Mouse (Mus musculus): Measurements from ENCODE around the gene Pdgfd.

The Pdgfd gene

DNA sequence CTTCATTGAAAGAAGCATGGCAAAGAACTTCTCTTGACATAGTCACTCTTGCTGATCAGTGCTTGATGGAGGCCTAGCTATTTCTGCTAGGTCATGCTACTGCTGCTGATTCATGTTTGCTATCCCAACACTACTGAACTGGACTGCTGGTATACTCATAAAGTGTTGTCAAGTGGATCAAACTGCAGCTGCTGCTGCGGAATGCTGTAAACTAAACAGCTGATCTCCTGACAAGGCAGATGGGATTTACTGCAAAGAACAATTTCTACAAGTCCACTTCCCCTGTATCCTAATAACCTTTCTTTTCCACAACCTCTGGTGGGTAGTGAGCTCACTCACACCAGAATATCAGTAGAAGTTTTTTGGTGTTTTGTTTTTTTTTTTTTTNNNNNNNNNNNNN is 148.7 kb downstream of the Pdgfd start:
- no peak for DNase-seq (ENCODE audit: low spot score)

DNA sequence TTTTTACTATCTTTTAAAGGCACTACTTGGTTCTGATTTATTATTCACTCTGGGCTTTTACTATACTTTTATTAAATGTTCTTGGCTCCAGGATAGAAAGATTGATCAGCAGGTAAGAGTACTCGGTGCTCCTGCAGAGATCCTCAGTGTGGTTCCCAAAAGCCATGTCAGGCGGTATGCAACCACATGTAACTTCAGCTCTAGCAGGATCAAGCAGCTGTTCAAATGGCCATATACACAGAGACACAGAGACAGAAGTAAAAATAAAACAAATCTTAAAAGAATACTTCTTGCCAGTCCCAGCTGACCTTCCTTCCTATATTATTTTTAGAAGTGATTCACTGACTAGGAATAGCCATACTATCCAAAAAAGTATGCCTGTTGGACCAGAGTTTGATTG is 157.0 kb downstream of the Pdgfd start:
- no peak for DNase-seq (ENCODE audit: low spot score)

DNA sequence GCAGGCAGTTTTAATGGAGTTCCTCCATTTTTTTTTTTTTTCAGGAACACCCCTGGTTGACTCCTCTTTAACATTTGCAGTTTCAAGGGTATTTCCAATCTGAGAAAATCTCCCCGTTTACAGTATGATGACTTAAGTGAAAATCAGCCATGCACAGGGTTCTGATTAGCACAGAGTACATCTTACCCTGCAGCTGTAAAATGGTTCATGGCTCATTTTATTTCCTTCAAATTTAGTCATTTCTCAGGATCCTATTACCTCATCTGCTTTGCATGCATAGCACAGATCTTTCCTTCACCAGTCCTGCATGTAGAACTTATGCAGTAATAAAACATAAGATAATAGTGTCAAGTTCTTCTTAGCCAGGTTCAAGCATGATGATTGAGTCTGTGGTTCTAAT is 165.1 kb downstream of the Pdgfd start:
- DNase-seq (ENCODE audit: low spot score): no peak

- no peak for DNase-seq (ENCODE audit: low spot score)
These were observed 167.9 kb downstream of the Pdgfd start for GRCm38 (mm10) chr9:6336236-6336635.

DNA sequence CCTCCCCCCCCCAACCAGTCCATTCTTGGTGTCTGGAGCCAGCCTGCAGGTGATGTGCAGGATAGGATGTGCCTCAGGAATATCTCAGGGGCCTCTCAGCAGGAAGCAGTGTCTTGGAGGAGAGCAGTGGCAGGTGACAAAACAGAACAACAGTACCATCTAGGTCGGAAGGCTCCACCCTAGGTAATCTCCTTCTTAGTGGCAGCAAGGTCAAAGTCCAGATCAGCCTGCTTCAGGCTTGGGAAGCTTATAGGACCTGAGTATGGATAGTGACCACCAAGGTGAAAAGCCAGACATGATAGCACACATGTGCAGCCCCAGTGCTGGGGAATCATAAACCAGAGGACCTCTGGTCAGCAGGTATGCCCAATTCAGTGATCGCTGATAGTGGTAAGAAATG is 169.5 kb downstream of the Pdgfd start:
- no peak for DNase-seq (ENCODE audit: low spot score)

DNA sequence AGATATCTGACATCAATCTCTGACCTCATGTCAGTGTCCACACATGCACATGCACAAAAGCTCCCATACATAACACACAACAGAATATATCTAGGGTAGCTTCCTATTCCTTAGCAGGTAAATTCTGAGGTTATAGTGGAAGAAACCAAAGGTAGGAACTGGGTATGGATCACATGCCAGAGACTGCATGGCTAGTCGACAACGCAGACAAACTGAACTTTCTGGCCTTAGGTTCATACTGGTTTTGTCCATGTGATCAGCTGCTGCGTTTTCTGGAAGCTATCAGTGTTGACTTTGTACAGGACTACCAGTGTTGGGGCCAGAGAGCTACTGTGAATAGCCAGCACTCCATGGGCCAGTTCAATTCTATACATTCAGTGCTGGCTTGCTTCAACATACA is 170.0 kb downstream of the Pdgfd start:
- DNase-seq (ENCODE audit: low spot score): no peak

GRCm38 (mm10) chr9:6339394-6339793 is 171.0 kb downstream of the Pdgfd start:
- no peak for DNase-seq (ENCODE audit: low spot score)

DNA sequence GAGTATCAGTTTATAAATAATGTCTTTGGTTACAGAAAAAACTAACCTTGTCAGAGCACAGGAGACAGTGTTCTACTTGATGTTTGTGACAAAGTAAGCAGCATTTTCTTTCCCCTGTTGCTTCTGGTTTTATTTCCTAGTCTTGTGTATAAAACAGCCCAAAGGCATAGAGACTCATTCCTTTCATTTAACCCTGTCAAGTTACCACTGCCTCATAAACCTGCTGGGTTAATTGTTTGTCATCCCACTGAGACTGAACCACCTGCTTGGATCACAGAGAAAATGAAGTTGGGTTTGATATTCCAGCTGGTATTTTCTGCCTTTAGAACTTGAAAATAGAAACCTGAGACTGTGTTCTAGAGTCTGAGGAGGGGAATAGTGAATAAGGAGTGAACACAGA is 172.4 kb downstream of the Pdgfd start:
- no peak for DNase-seq (ENCODE audit: low spot score)

DNA sequence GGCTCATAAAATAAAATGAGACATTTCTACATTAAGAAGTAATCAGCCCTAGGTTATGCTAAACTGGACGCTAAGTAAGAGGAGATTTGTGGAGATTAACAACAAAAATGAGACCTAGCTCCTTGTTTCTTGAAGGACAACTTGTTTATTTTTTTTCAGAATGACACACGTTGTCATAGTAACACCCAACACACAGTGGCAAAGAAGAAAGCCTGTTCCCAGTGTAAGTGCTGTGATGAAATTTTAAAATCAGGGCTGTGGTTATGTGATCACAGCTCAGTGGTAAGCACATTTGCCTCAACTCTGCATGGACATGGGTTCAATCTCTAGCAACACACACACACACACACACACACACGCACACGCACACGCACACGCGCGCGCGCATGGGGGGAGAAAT is 174.5 kb downstream of the Pdgfd start:
- DNase-seq (ENCODE audit: low spot score): no peak

GRCm38 (mm10) chr9:6344514-6344913 is 176.1 kb downstream of the Pdgfd start:
- no peak for DNase-seq (ENCODE audit: low spot score)

DNA sequence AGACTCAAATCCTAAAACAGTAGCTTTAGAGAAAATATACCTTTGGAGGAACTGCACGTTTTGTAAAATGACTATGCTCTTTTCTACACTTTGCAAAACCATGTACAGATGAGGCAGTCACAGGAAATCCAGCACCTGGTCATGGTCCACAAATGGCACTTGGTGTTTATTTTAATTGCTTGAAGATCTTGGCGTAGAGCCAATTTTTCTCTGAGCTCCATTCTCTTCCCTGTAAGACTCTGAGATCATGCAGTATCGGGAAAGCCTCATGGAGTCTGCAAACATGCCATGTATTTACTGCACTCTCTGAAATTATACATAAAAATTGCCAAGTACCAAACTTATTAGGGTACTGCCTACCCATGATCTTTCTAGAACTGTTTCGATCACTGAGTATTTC is 176.5 kb downstream of the Pdgfd start:
- DNase-seq (ENCODE audit: low spot score): peak; percentile 10

DNA sequence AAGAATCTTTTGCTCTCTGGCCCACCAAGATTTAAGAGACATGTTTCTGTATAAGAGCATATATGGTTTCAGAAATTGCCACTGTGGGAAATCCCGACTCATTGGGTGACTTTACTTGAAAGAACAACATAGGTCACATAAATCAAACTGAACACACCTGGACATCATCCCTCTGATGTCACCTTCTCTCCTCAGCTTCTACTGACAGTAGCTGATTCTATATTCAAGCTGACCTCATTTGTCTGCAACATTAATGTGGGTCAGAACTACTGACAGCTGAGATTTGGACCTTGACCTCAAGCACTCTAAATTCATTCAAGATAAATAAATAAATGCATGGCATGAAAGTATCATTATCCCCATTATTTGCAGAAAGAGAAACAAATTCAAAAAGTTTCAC is 177.0 kb downstream of the Pdgfd start:
- no peak for DNase-seq (ENCODE audit: low spot score)

DNA sequence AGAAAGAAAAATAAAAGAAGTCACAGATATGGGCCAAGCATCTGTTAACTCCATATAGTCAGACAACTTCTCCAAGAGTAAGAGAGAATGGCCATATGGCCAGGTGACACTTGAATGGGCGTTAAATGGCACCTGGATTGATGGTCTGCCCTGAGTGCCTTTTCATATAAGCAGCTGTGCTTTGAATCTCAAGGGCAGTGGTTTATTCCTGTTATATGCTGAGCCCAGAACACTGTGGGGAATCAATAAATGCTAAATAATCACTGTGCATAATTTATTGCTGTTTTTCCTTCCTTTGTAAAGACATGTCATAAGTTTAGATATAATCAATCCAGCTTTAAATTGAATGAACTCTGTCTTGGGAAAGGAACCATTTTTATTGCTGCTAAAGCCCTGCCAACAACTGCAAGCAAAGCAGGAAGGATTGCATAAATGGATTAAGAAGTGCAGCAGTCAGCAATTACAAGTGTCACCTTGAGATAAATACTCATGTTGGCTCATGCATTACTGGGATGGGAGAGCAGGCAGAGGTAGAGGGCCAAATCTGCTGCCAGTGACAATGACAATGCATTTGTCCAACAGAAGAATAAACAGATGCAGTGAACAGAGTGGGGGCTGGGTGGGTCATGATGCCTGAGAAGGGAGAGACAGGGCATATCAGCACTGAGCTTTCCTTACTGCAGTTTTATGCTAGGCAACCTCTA is 185.0 kb downstream of the Pdgfd start:
- DNase-seq (ENCODE audit: low spot score): no peak

DNA sequence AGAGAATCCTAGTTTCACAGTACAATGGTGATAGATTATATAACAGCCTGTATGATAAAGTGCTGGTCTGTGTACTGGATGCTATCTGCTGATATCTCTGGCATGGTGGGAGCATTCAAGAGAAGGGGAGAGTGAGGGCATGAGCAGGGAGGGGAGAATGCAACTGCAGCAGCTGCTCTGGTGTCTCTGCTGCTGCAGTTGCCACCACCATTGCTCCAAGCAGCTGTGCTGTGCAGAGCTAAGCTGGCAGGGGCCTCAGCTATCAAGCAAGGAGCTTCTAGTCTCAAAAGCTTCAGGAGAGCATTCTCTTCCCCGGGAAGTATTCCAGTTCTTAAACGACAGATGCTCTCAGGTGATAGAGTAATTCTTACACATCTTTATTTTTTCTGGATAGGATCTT is 192.4 kb downstream of the Pdgfd start:
- DNase-seq (ENCODE audit: low spot score): no peak

DNA sequence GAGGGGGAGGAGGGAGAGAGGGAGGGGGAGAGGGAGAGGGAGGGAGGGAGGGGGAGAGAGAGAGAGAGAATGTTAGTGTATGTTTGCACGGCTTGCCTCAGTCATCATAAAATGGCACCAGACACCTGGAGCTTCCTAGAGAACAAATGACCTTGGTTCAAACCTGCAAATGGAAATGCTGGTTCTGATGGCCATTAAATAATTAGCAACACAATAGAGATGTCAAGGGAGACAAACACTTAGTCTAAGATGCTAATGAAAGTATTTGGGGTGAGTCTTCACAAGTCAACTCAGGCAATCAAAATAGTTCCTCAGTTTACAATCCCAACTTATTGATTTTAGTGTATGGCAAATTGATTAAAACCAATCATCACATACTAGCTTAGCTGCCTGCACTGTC is 198.2 kb downstream of the Pdgfd start:
- DNase-seq (ENCODE audit: low spot score): no peak

- DNase-seq (ENCODE audit: low spot score): no peak
These were observed 233.4 kb downstream of the Pdgfd start for GRCm38 (mm10) chr9:6401764-6402163.

DNA sequence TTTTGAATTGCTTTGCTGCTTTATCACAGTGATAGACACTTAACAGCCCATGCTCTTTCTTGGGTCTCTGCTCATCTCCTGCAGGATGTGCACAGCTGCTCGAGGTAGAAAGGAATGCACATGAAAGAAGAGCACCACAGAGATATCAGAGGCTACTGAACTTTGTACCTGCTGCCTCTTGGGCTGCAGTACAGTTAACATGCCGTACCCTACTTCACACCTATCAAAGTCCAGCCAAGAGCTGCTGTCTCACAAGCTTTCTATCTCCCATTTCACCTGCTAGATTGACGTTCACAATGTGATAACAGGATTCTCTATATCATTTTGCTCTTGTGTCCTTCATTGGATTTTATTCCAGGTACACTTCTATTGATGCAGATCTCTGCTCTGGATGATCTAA is 238.2 kb downstream of the Pdgfd start:
- no peak for DNase-seq (ENCODE audit: low spot score)

DNA sequence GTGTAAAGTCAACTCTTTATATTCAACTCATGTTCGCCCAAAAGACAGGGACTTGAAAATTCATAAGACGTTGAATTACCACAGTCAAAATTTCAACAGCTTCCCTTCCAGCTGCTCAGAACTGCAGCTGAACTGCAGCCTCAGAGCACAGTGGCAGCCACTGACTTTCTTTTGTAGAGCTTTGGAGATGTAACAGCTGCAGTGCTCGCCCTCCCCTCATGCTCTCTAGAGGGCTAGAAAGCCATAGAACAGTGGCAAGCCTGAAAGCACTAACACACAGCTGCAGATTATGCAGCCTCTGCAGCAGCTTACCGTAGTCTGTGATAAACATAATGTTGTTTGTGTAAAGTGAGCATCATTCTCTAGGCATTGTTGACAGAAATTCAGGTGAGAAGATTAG is 239.6 kb downstream of the Pdgfd start:
- peak; percentile 37 for DNase-seq (ENCODE audit: low spot score)

- no peak for DNase-seq (ENCODE audit: low spot score)
These were observed 256.2 kb downstream of the Pdgfd start for GRCm38 (mm10) chr9:6424606-6425005.
